Mouse (Mus musculus) spleen, postnatal 36 days (tissue): ENCODE results near the gene Rce1.
"Not testable (repeated sequence)": the region's sequence is repeated elsewhere in the genome, so short reads cannot be mapped to it uniquely, and the experiment has no call there.

ENCODE experiments used
- DNase-seq, 2 experiments: peaks; one replicate each; pipeline ENCODE4 v3.0.0; 2022; ENCODE audit warnings: low spot score in 2 of 2, mixed read lengths in 1 of 2

Rce1 gene

GRCm38 (mm10) chr19:4613464-4614304, 11.8 kb downstream of the Rce1 start:
- no peak for DNase-seq

GRCm38 (mm10) chr19:4612181-4612961, 13.1 kb downstream of the Rce1 start:
- no peak for DNase-seq

GRCm38 (mm10) chr19:4610109-4610508, 15.3 kb downstream of the Rce1 start:
- no peak for DNase-seq

- no peak for DNase-seq
Observed at GRCm38 (mm10) chr19:4608511-4608910, 16.9 kb downstream of the Rce1 start.

GRCm38 (mm10) chr19:4607406-4607805, 18.0 kb downstream of the Rce1 start:
- DNase-seq, result no peak

- DNase-seq, result no peak
Observed at GRCm38 (mm10) chr19:4605654-4606053, 19.8 kb downstream of the Rce1 start.

GRCm38 (mm10) chr19:4603801-4604723, 21.4 kb downstream of the Rce1 start:
- no peak for DNase-seq

- no peak for DNase-seq
Observed at GRCm38 (mm10) chr19:4602459-4602858, 23.0 kb downstream of the Rce1 start.

GRCm38 (mm10) chr19:4596071-4596470, 29.4 kb downstream of the Rce1 start:
- DNase-seq, result no peak

- DNase-seq, result no peak
Observed at GRCm38 (mm10) chr19:4593792-4594522, 31.5 kb downstream of the Rce1 start.

- DNase-seq, result no peak
Observed at GRCm38 (mm10) chr19:4590025-4590424, 35.4 kb downstream of the Rce1 start.

- no peak for DNase-seq
Observed at GRCm38 (mm10) chr19:4589081-4589480, 36.4 kb downstream of the Rce1 start.

GRCm38 (mm10) chr19:4588430-4588829, 37.0 kb downstream of the Rce1 start:
- no peak for DNase-seq

- DNase-seq, result no peak
Observed at GRCm38 (mm10) chr19:4587426-4587825, 38.0 kb downstream of the Rce1 start.

- not testable (repeated sequence) for DNase-seq
Observed at GRCm38 (mm10) chr19:4586783-4587182, 38.7 kb downstream of the Rce1 start.

- DNase-seq, result no peak
Observed at GRCm38 (mm10) chr19:4583856-4584255, 41.6 kb downstream of the Rce1 start.

GRCm38 (mm10) chr19:4579296-4579695, 46.1 kb downstream of the Rce1 start:
- no peak for DNase-seq

- no peak for DNase-seq
Observed at GRCm38 (mm10) chr19:4578799-4579198, 46.6 kb downstream of the Rce1 start.

GRCm38 (mm10) chr19:4573241-4573640, 52.2 kb downstream of the Rce1 start:
- no peak for DNase-seq
